Mouse (Mus musculus) stomach, adult 2 months (tissue): Measurements from ENCODE around the gene Gm21394. TPM values are rescaled to one million over a fixed set of nuclear protein-coding genes. Genes with fewer than 3 reads are reported as not detected.

ENCODE experiments used
- polyA plus RNA-seq: library from polyadenylated mRNA; depleted of rRNA; stranded (reverse); fragments of >200 nt; gene quantifications from 2 replicates; pipeline ENCODE4 v1.2.3, GENCODE M21; 2012; rRNA removed

Gm21394 gene
- polyA plus RNA-seq = not detected in 2 replicates

DNA sequence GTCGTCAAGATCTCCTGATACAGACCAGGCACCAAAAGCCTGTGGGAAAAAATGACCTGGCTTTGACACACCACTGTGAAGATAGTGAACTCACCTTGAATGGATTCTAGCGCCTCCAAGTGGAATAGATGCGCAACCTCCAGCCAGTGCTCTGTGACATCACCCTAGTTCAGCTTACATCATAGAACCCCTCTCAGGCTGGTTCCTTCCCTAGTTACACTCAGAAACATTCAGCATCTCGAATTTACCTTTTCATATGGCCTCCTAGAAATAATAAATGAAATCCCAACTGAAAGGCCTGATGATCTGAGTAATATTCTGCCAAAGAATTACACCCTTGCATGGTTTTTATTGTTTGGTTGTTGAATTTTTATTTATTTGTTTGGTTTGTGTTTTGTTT is at the start of gene Gm21394:
Gene Gm21394 (minus strand): TSS at position 101 of the 400 bp plus-strand sequence.

Other genes with a start within 250 kb of the Gm21394 start
- gene Gm21409, start 181.8 kb upstream of the Gm21394 start, polyA plus RNA-seq = not detected in 2 replicates